Mouse (Mus musculus): ENCODE measurements at regions not wholly inside any gene's neighbourhood (a gene's known extent, or its start where the extent isn't known, plus 50 kb on each side); places are given as distances from the start of the nearest gene placed in this dataset.

GRCm38 (mm10) chr6:135550368-135550950 lies 188.1 kb downstream of the Emp1 start:
- TF ChIP-seq EP300 (IDR thresholded peaks at IDR 0.05; ENCODE audit: low read depth) (no peak), CTCF (IDR thresholded peaks at IDR 0.05; ENCODE audit: low read depth) (no peak)

All from heart, postnatal 0 days (tissue).